8 mouse cellular contexts compared by ENCODE assay signal in the genomic region with DNA sequence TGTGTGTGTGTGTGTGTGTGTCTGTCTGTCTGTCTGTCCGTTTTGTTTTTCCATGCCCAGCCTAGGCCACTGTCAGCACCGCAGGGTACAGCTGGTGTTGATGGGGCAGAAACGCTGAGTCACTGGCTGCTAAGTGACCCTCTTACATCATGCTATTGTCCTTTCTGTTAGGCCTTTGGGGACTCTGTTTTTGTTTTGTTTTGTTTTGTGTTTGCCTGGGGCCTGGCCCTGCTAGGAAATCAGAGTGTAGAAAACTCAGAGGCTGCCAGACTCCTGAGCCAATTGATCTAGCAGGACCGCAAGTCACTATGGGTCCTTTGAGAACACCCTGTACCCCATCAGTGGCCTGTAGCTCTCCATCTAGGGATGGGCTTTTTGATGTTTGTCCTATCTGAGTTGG. TPM values are rescaled to one million over a fixed set of nuclear protein-coding genes. Genes with fewer than 3 reads are reported as not detected.
DNase-seq lines count a peak whose midpoint lies in the region; ATAC-seq lines count a peak whose summit lies in the region.
"Had no signal": no experiment of that assay in that cellular context is flagged by ENCODE, and none has a peak within 500 bp of the region (broad histone marks: within the 10 kb centered on the region; RNA-seq: fewer than 3 reads in every experiment).

No protein-coding gene starts in this region.

- H3K9ac ChIP-seq in kidney, embryonic 16.5 days (replicated peaks; ENCODE audit: low read length): no peak overlapping the region

- intact Hi-C loops in heart, postnatal 36 days (cut with DNase I): no loop called here

- WGBS in kidney, embryonic 16.5 days: 67% methylated on average over 4 of the region's 4 CpGs

- peaks cover 21% of the 10 kb centered on the region for H3K4me1 ChIP-seq in kidney, embryonic 16.5 days (ENCODE audit: insufficient read depth, low read length)

- no peaks in the 10 kb centered on the region for H3K36me3 ChIP-seq in kidney, embryonic 16.5 days (ENCODE audit: insufficient read depth, low read length)

- H3K27me3 ChIP-seq in kidney, embryonic 16.5 days (ENCODE audit: insufficient read depth, low read length): no peaks in the 10 kb centered on the region

- no peak for ATAC-seq in kidney, embryonic 16.5 days (ENCODE audit: low FRiP score, low TSS enrichment)
- ATAC-seq in inflammation-experienced regulatory T-cells, adult 6 months: no peak

- H3K27ac ChIP-seq in kidney, embryonic 16.5 days (ENCODE audit: low read length): no peak overlapping the region

- H3K4me3 ChIP-seq in kidney, embryonic 16.5 days (ENCODE audit: low read length): no peak overlapping the region

- no peak overlapping the region for H3K4me2 ChIP-seq in kidney, embryonic 16.5 days (replicated peaks; ENCODE audit: low read depth, low read length)

- no peaks in the 10 kb centered on the region for H3K9me3 ChIP-seq in kidney, embryonic 16.5 days (ENCODE audit: low read length)

- DNase-seq in kidney, adult 8-10 months: peak; percentile 20 to 29
- DNase-seq in 416B (ENCODE audit: low read depth) (peak; percentile 69), MN1 (ENCODE audit: low spot score) (peak; percentile 69)
- peak; percentile 29 for DNase-seq in heart, postnatal 36 days
- no peak for DNase-seq in cerebellum, postnatal 25 days
- DNase-seq: right cerebral cortex, postnatal 14 days had no signal

RNA-seq across cellular contexts. Expression of a gene that starts 59.9 kb away (rescaled TPM):
- 21.2 and 26.0 TPM in 2 replicates for polyA plus RNA-seq in kidney, embryonic 16.5 days (2015; fragmentation: Nextera tagmentation; extraction: Ambion mirVana)
- total RNA-seq in heart, postnatal 36 days (2021): 10 to 100 TPM; 19.4 to 21.8 TPM
- 10 to 100 TPM; 20.5 to 31.9 (median 22.5) TPM for polyA plus RNA-seq in inflammation-experienced regulatory T-cells, adult 6 months (2017; shearing (Covaris generic))

Comparison
In these comparisons a context has a peak if more than half of its experiments do, and no peak if none do; other contexts are left out.
1. DNase-seq: peak in kidney, adult 8-10 months (2 of 2), 416B (single experiment), MN1 (single experiment) and heart, postnatal 36 days (2 of 2); none in cerebellum, postnatal 25 days (0 of 2).